Mouse (Mus musculus) lung, postnatal 0 days (tissue): ENCODE measurements at regions not wholly inside any gene's neighbourhood (a gene's known extent, or its start where the extent isn't known, plus 50 kb on each side); places are given as distances from the start of the nearest gene placed in this dataset.

Experiments used
- ATAC-seq: fragments of 200-750 bp; cut with Nextera tagmentation; 2 replicates; pipeline ENCODE4 v1.8.0; 2017; ENCODE audit warnings: moderate library complexity
- DNase-seq: peaks from one replicate; pipeline ENCODE4 v3.0.0-alpha.2; 2016; ENCODE audit warnings: low spot score
- H3K27ac ChIP-seq: fragments of 300-500 bp; sonication (generic); 2 replicates; pipeline ENCODE4 v1.5.1; 2014; ENCODE audit warnings: antibody characterized with exemption, mild to moderate bottlenecking, low read length, mixed read lengths
- H3K27me3 ChIP-seq: fragments of 300-500 bp; sonication (generic); replicated peaks from 2 replicates; pipeline ENCODE4 v1.6.1; 2014; ENCODE audit warnings: low read length, mixed read lengths; ENCODE audit not compliant: insufficient read depth
- H3K36me3 ChIP-seq: fragments of 300-500 bp; sonication (generic); 2 replicates; pipeline ENCODE4 v1.6.1; 2014; ENCODE audit warnings: low read length, mixed read lengths; ENCODE audit not compliant: insufficient read depth
- H3K4me1 ChIP-seq: fragments of 300-500 bp; sonication (generic); 2 replicates; pipeline ENCODE4 v1.6.1; 2014; ENCODE audit warnings: antibody characterized with exemption, low read depth, low read length, mixed read lengths; ENCODE audit not compliant: insufficient read depth
- H3K4me2 ChIP-seq: fragments of 300-500 bp; sonication (generic); replicated peaks from 2 replicates; pipeline ENCODE4 v1.6.1; 2014; ENCODE audit warnings: low read depth, mild to moderate bottlenecking, low read length, moderate library complexity, mixed read lengths
- H3K4me3 ChIP-seq: fragments of 300-500 bp; sonication (generic); 2 replicates; pipeline ENCODE4 v1.5.1; 2014; ENCODE audit warnings: low read depth, low read length
- H3K9ac ChIP-seq: fragments of 300-500 bp; sonication (generic); replicated peaks from 2 replicates; pipeline ENCODE4 v1.6.1; 2014; ENCODE audit warnings: low read depth, mild to moderate bottlenecking
- H3K9me3 ChIP-seq: fragments of 300-500 bp; sonication (generic); 2 replicates; pipeline ENCODE4 v1.6.1; 2016; ENCODE audit warnings: low read length, mixed read lengths
- CTCF ChIP-seq: IDR thresholded peaks from 2 replicates; pipeline ENCODE4 v1.5.1; 2016; ENCODE audit warnings: antibody characterized with exemption, mild to moderate bottlenecking
- EP300 ChIP-seq: IDR thresholded peaks from 2 replicates; pipeline ENCODE4 v1.6.1; 2016; ENCODE audit warnings: antibody characterized with exemption, mild to moderate bottlenecking, control low read depth
- WGBS: fragments of 180-500 bp; shearing (Covaris S2); extraction: QIAGEN DNeasy Blood & Tissue Kit; methylation state at CpG from one replicate; pipeline ENCODE4 v1.1.7; 2014; 5-methylcytosine and 5-hydroxymethylcytosine counted together

DNA sequence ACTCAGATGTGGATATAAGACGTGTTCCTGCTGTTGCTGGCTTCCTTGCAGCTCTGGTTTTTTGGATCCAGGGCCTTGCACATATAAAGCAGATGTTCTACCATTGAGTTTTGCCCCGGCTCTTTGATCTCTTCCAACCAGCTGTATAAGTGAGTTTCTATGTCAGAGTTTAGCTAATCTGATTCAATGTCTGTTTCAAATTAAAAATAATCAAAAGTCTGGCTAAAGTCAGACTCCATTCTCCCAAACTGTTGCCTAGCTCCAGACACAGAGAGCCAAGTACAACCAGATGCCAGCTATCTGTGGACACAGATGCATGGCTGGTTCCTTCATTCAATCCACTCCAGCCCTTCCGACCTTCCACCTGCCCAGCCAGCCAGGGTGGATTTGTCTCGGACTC, 51.0 kb upstream of the Car12 start:
- no peak for ATAC-seq
- Histone ChIP-seq H3K9ac (no peak overlapping the region), H3K9me3 (no peaks in the 10 kb centered on the region), H3K36me3 (no peaks in the 10 kb centered on the region), H3K4me3 (no peak overlapping the region), H3K27me3 (no peaks in the 10 kb centered on the region), H3K4me1 (no peaks in the 10 kb centered on the region), H3K4me2 (no peak overlapping the region), H3K27ac (no peak overlapping the region)
- no peak for DNase-seq
- TF ChIP-seq EP300 (no peak), CTCF (no peak)
- WGBS: 57% methylated on average over 4 of the region's 4 CpGs
